Mouse (Mus musculus): ENCODE measurements around the gene Tmem238.

DNA sequence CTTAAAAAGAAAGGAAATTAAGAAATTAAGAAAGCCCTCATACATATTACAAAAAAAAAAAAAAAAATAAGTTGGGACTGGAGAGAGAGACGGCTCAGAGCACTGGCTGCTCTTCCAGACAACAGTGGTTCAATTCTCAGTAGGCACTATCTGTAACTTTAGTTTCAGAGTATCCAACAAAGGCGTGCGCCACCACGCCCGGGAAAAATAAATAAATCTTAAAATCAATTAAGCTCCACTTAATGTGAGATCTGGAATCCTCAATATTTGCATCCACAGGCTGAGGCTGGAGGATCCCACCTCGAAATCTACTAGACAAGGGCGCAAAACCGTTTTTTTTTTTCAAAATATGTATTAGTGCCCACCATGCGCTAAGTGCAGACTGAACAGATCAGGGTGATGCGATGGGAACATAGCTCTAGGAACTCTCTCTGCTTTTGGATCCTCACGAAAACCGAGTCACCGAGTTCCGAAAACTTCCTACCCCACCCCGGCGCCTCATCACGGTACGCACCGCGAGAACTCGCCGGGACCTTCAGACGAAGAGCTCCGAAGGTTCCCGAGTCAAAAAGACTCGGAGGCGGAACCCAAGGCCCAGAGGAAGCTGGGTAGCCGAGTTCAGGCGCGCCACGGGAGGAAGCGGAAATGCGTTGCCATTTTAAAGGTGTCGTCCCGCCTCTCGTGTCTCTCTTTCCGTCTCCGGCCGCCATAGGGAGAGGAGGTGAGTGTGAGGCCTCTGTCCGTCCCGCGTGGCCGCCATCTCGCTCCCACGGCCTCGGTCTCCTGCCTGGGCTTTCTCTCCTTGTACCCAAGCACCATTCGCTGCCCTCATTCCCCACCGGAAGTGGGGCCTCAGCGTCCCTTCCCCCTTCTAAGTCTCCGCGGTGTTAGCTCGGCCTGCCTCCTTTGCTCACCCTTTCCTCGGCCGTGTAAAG lies 3.1 kb upstream of the Tmem238 start, which contains the start of gene Rpl28:
- TF ChIP-seq CTCF (IDR thresholded peaks at IDR 0.05; ENCODE audit: insufficient read depth, low read length): no peak
- TF ChIP-seq POLR2A (IDR thresholded peaks at IDR 0.05; ENCODE audit: borderline replicate concordance, extremely low read depth, low read depth, low read length): peak; percentile 93

All from lung, adult 2 months (tissue).